Mouse (Mus musculus) MEL (cell line): ENCODE measurements around the gene Grik5. TPM values are rescaled to one million over a fixed set of nuclear protein-coding genes. Genes with fewer than 3 reads are reported as not detected.

ENCODE experiments used
- DNase-seq: peaks from one replicate; pipeline ENCODE4 v3.0.0; 2011; ENCODE audit warnings: low read depth, low spot score
- H3K27ac ChIP-seq: 2 replicates; pipeline ENCODE4 v1.5.1; 2012; ENCODE audit warnings: low read depth, mild to moderate bottlenecking, control low read depth, low read length, moderate library complexity; ENCODE audit not compliant: control insufficient read depth
- H3K27me3 ChIP-seq, 2 experiments: fragments of 150-350 bp in 1 of 2; sonication (generic) in 1 of 2; 2 replicates each; pipeline ENCODE4 v1.6.1; 2012; ENCODE audit warnings: low read length in 2 of 2, mild to moderate bottlenecking in 2 of 2, improper control_type of control experiment in 1 of 2, moderate library complexity in 1 of 2; ENCODE audit not compliant: insufficient read depth in 2 of 2, control insufficient read depth in 1 of 2
- H3K36me3 ChIP-seq, 2 experiments: 2 replicates each; pipeline ENCODE4 v1.6.1; 2012 to 2014; ENCODE audit warnings: low read length in 2 of 2, improper control_type of control experiment in 1 of 2, inconsistent platforms in 1 of 2, mild to moderate bottlenecking in 1 of 2; ENCODE audit not compliant: insufficient read depth in 2 of 2, control insufficient read depth in 1 of 2
- H3K4me1 ChIP-seq, 2 experiments: fragments of 150-350 bp in 1 of 2; sonication (generic) in 1 of 2; 2 replicates each; pipeline ENCODE4 v1.6.1; 2012; ENCODE audit warnings: low read length in 2 of 2, improper control_type of control experiment in 1 of 2, mild to moderate bottlenecking in 1 of 2; ENCODE audit not compliant: insufficient read depth in 2 of 2, control insufficient read depth in 1 of 2
- H3K4me3 ChIP-seq, 2 experiments: fragments of 150-350 bp in 1 of 2; sonication (generic) in 1 of 2; 2 replicates each; pipeline ENCODE4 v1.5.1; 2012; ENCODE audit warnings: low read depth in 2 of 2, low read length in 2 of 2, mild to moderate bottlenecking in 2 of 2, moderate library complexity in 2 of 2, control low read depth in 1 of 2, improper control_type of control experiment in 1 of 2; ENCODE audit not compliant: control insufficient read depth in 1 of 2, insufficient read depth in 1 of 2
- H3K79me2 ChIP-seq: 2 replicates; pipeline ENCODE4 v1.6.1; 2012; ENCODE audit warnings: mild to moderate bottlenecking, low read length, moderate library complexity; ENCODE audit not compliant: control insufficient read depth, poor library complexity, insufficient read depth
- H3K9ac ChIP-seq: 2 replicates; pipeline ENCODE4 v1.6.1; 2012; ENCODE audit warnings: low read depth, mild to moderate bottlenecking, control low read depth, low read length, moderate library complexity; ENCODE audit not compliant: control insufficient read depth, poor library complexity, severe bottlenecking
- H3K9me3 ChIP-seq: fragments of 150-350 bp; sonication (generic); replicated peaks from 2 replicates; pipeline ENCODE4 v1.6.1; 2012; ENCODE audit warnings: mild to moderate bottlenecking, low read length, improper control_type of control experiment, moderate library complexity; ENCODE audit not compliant: insufficient read depth
- CHD1 ChIP-seq: IDR thresholded peaks from 2 replicates; pipeline ENCODE4 v1.6.1; 2012; ENCODE audit warnings: low read depth, mild to moderate bottlenecking, inconsistent platforms, low read length, improper control_type of control experiment
- E2F4 ChIP-seq: IDR thresholded peaks from 2 replicates; pipeline ENCODE4 v1.6.1; 2011; ENCODE audit warnings: low read depth, low read length, improper control_type of control experiment, borderline replicate concordance
- EP300 ChIP-seq, 2 experiments: IDR thresholded peaks; 2 replicates each; pipeline ENCODE4 v1.6.1; 2011; ENCODE audit warnings: improper control_type of control experiment in 2 of 2, low read length in 2 of 2, low read depth in 1 of 2, mild to moderate bottlenecking in 1 of 2
- GABPA ChIP-seq: IDR thresholded peaks from 2 replicates; pipeline ENCODE4 v1.6.1; 2012; ENCODE audit warnings: low read depth, mild to moderate bottlenecking, inconsistent platforms, low read length, improper control_type of control experiment, moderate library complexity
- GATA1 ChIP-seq: IDR thresholded peaks from 2 replicates; pipeline ENCODE4 v1.6.1; 2011; ENCODE audit warnings: low read depth, low read length, improper control_type of control experiment
- KAT2A ChIP-seq: conservative IDR thresholded peaks from 2 replicates; pipeline ENCODE4 v1.6.1; 2012; ENCODE audit warnings: low read depth, low read length, improper control_type of control experiment, inconsistent platforms
- MAX ChIP-seq: IDR thresholded peaks from 2 replicates; pipeline ENCODE4 v1.6.1; 2011; ENCODE audit warnings: low read length, improper control_type of control experiment
- MAZ ChIP-seq: IDR thresholded peaks from 2 replicates; pipeline ENCODE4 v1.6.1; 2012; ENCODE audit warnings: low read depth, mild to moderate bottlenecking, inconsistent platforms, low read length, improper control_type of control experiment
- MEF2A ChIP-seq: IDR thresholded peaks from 2 replicates; pipeline ENCODE4 v1.6.1; 2014; ENCODE audit warnings: low read depth, mild to moderate bottlenecking, inconsistent platforms, low read length, improper control_type of control experiment; ENCODE audit not compliant: poor library complexity, insufficient replicate concordance, severe bottlenecking; ENCODE audit errors: extremely low read depth
- MXI1 ChIP-seq: IDR thresholded peaks from 2 replicates; pipeline ENCODE4 v1.6.1; 2011; ENCODE audit warnings: mild to moderate bottlenecking, low read depth, low read length, improper control_type of control experiment
- MYC ChIP-seq: IDR thresholded peaks from 2 replicates; pipeline ENCODE4 v1.6.1; 2011; ENCODE audit warnings: low read depth, mild to moderate bottlenecking, low read length, improper control_type of control experiment, moderate library complexity
- POLR2A ChIP-seq, 2 experiments: IDR thresholded peaks; 2 replicates each; pipeline ENCODE4 v1.6.1; 2011 to 2012; ENCODE audit warnings: low read length in 2 of 2, mild to moderate bottlenecking in 2 of 2, control low read depth in 1 of 2, improper control_type of control experiment in 1 of 2, low read depth in 1 of 2, moderate library complexity in 1 of 2; ENCODE audit not compliant: control insufficient read depth in 1 of 2, insufficient read depth in 1 of 2, poor library complexity in 1 of 2
- SIN3A ChIP-seq: IDR thresholded peaks from 2 replicates; pipeline ENCODE4 v1.6.1; 2012; ENCODE audit warnings: low read length, improper control_type of control experiment, inconsistent platforms
- SMC3 ChIP-seq: IDR thresholded peaks from 2 replicates; pipeline ENCODE4 v1.6.1; 2011; ENCODE audit warnings: low read depth, low read length, improper control_type of control experiment
- UBTF ChIP-seq: IDR thresholded peaks from 2 replicates; pipeline ENCODE4 v1.6.1; 2012; ENCODE audit warnings: low read depth, mild to moderate bottlenecking, inconsistent platforms, low read length, improper control_type of control experiment, moderate library complexity, borderline replicate concordance; ENCODE audit not compliant: insufficient read depth
- USF1 ChIP-seq: IDR thresholded peaks from 2 replicates; pipeline ENCODE4 v1.6.1; 2014; ENCODE audit warnings: low read depth, mild to moderate bottlenecking, inconsistent platforms, low read length, improper control_type of control experiment, moderate library complexity
- ZC3H11A ChIP-seq: IDR thresholded peaks from 2 replicates; pipeline ENCODE4 v1.6.1; 2012; ENCODE audit warnings: low read depth, mild to moderate bottlenecking, inconsistent platforms, low read length, improper control_type of control experiment
- ZMIZ1 ChIP-seq: IDR thresholded peaks from 2 replicates; pipeline ENCODE4 v1.6.1; 2012; ENCODE audit warnings: low read depth, mild to moderate bottlenecking, inconsistent platforms, low read length, improper control_type of control experiment, moderate library complexity
- ZNF384 ChIP-seq: IDR thresholded peaks from 2 replicates; pipeline ENCODE4 v1.6.1; 2012; ENCODE audit warnings: low read depth, mild to moderate bottlenecking, inconsistent platforms, low read length, improper control_type of control experiment
- polyA plus RNA-seq, 2 experiments: library from polyadenylated mRNA; stranded (reverse) in 1 of 2; unstranded in 1 of 2; fragments of >175 nt in 1 of 2; fragments of >200 nt in 1 of 2; gene quantifications; 2 replicates each; pipeline versions ENCODE4 v1.2.1 to v1.2.4; 2012; ENCODE audit warnings: low replicate concordance in 2 of 2, low read depth in 1 of 2; ENCODE audit not compliant: insufficient read length in 2 of 2, insufficient read depth in 1 of 2, missing spikeins in 1 of 2
- total RNA-seq: library from RNA; depleted of rRNA; stranded (reverse); fragments of 300-350 nt; gene quantifications from 2 replicates; pipeline ENCODE4 v1.2.3, GENCODE M21; 2012; rRNA removed

Grik5 gene
- total RNA-seq (3.5 and 4.6 TPM in 2 replicates), polyA plus RNA-seq (10 to 100 TPM in 1 of 2 experiments, not detected in 1; 22.0 TPM)

GRCm38 (mm10) chr7:25071979-25072715 lies at the start of gene Grik5, which contains the start of gene Zfp574:
Gene Grik5, minus strand, starts transcription at chr7:25072346.
Gene Zfp574, plus strand, starts transcription at chr7:25072567.
- peaks cover 5% of the 10 kb centered on the region for H3K79me2 ChIP-seq
- H3K4me3 ChIP-seq: peak within 1 kb of the TSS; percentile 71 to 83
- TF ChIP-seq E2F4 (no peak), GABPA (no peak), MAX (no peak), SIN3A (0 out of 2 replicates have a peak, but pooled peaks have one; percentile 8), POLR2A (IDR thresholded peaks at IDR 0.05; ENCODE audit: control insufficient read depth in 1 of 2, insufficient read depth in 1 of 2, low read depth in 1 of 2, low read length in 2 of 2, poor library complexity in 1 of 2) (no peak)
- no peaks in the 10 kb centered on the region for H3K27me3 ChIP-seq
- H3K9me3 ChIP-seq: no peaks in the 10 kb centered on the region
- peak within 1 kb of the TSS; percentile 28 for H3K27ac ChIP-seq
- peak within 1 kb of the TSS; percentile 79 for H3K9ac ChIP-seq
- DNase-seq: no peak
- H3K36me3 ChIP-seq: peaks cover 0 to 11% of the 10 kb centered on the region in 2 experiments; a peak in 2 of 4 replicates
- H3K4me1 ChIP-seq: peaks cover 3 to 25% of the 10 kb centered on the region in 2 experiments; a peak in 3 of 4 replicates

DNA sequence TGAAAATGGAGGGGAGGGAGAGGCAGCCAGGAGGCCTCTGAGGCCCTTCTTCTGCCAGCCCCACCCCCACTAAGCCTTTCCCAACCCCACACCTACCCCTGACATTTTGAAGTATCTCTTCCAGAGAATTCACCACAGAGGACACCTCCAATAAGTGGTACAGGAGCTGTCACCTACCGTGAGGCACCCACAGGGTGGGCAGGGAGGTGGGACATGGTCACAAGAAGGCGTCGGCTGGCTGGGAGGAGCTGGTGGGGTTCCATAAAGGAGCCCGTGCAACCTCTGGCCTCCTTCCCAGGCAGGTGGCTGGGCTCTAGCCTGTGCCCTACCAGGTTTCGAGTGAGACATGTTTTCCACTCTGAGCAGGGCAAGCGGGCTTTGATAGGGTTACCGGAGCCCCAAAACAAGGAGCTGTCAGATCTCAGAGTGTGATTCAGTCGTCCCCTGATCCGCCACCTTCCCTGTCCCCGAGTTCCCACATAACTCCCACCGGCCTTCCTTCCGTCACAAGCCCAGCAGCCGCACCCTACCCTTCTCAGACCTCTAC lies 49.2 kb upstream of the Grik5 start:
- H3K9ac ChIP-seq: no peak overlapping the region
- H3K4me3 ChIP-seq: no peak overlapping the region
- H3K27me3 ChIP-seq: no peaks in the 10 kb centered on the region
- no peak for DNase-seq
- no peak overlapping the region for H3K27ac ChIP-seq
- TF ChIP-seq MEF2A: no peak
- TF ChIP-seq MXI1: no peak
- TF ChIP-seq SMC3: no peak
- no peak for TF ChIP-seq ZMIZ1
- TF ChIP-seq MYC: no peak
- no peak for TF ChIP-seq KAT2A
- no peak for TF ChIP-seq EP300 (IDR thresholded peaks at IDR 0.05; ENCODE audit: low read depth in 1 of 2, low read length in 2 of 2)
- TF ChIP-seq ZC3H11A: no peak
- no peak for TF ChIP-seq SIN3A
- no peak for TF ChIP-seq CHD1
- TF ChIP-seq ZNF384: no peak
- no peak for TF ChIP-seq UBTF
- TF ChIP-seq GABPA: no peak
- no peak for TF ChIP-seq USF1
- no peak for TF ChIP-seq MAZ
- no peak for TF ChIP-seq GATA1
- H3K79me2 ChIP-seq: no peaks in the 10 kb centered on the region
- peaks cover 0 to 10% of the 10 kb centered on the region in 2 experiments; a peak in 2 of 4 replicates for H3K4me1 ChIP-seq
- H3K9me3 ChIP-seq: no peaks in the 10 kb centered on the region
- H3K36me3 ChIP-seq: no peaks in the 10 kb centered on the region
